Mouse (Mus musculus) C2C12 (cell line): Measurements from ENCODE around the gene Zfp109. TPM values are rescaled to one million over a fixed set of nuclear protein-coding genes. Genes with fewer than 3 reads are reported as not detected.
"Not testable (repeated sequence)": the region's sequence is repeated elsewhere in the genome, so short reads cannot be mapped to it uniquely, and the experiment has no call there.

Experiments used
- H3K27me3 ChIP-seq: one replicate; pipeline ENCODE4 v1.6.1; 2011; ENCODE audit not compliant: control insufficient read depth, insufficient read depth, insufficient read length
- H3K36me3 ChIP-seq: one replicate; pipeline ENCODE4 v1.6.1; 2011; ENCODE audit not compliant: control insufficient read depth, insufficient read depth
- H3K4me3 ChIP-seq: one replicate; pipeline ENCODE4 v1.5.1; 2011; ENCODE audit warnings: mild to moderate bottlenecking, control low read depth; ENCODE audit not compliant: poor library complexity, insufficient read depth, severe bottlenecking
- H3K79me2 ChIP-seq: one replicate; pipeline ENCODE4 v1.6.1; 2011; ENCODE audit not compliant: control insufficient read depth, insufficient read depth
- H3K79me3 ChIP-seq: one replicate; pipeline ENCODE4 v1.6.1; 2011; ENCODE audit warnings: low read depth, control low read depth
- H3ac ChIP-seq: one replicate; pipeline ENCODE3; 2011; ENCODE audit warnings: low read depth; ENCODE audit not compliant: control insufficient read depth, insufficient read length
- CEBPB ChIP-seq: IDR thresholded peaks from one replicate; pipeline ENCODE4 v1.6.1; 2011; ENCODE audit warnings: low read depth, mild to moderate bottlenecking, control low read depth, moderate library complexity
- CTCF ChIP-seq: IDR thresholded peaks from one replicate; pipeline ENCODE4 v1.5.1; 2011; ENCODE audit not compliant: control insufficient read depth, insufficient read depth, insufficient read length
- FOSL1 ChIP-seq: IDR thresholded peaks from one replicate; pipeline ENCODE4 v1.8.0; 2011; ENCODE audit warnings: mild to moderate bottlenecking, low read length; ENCODE audit not compliant: poor library complexity, insufficient read depth, severe bottlenecking
- MAX ChIP-seq: IDR thresholded peaks from one replicate; pipeline ENCODE4 v1.6.1; 2011; ENCODE audit warnings: mild to moderate bottlenecking, control low read depth
- MYOD1 ChIP-seq: IDR thresholded peaks from one replicate; pipeline ENCODE4 v1.6.1; 2011; ENCODE audit warnings: low read depth; ENCODE audit not compliant: control insufficient read depth, insufficient read length
- MYOG ChIP-seq: IDR thresholded peaks from one replicate; pipeline ENCODE4 v1.6.1; 2011; ENCODE audit not compliant: control insufficient read depth, insufficient read length; ENCODE audit errors: extremely low read depth
- USF1 ChIP-seq: IDR thresholded peaks from one replicate; pipeline ENCODE4 v1.6.1; 2011; ENCODE audit warnings: low read depth, mild to moderate bottlenecking, control low read depth, moderate library complexity
- long read RNA-seq, 2 experiments: library from polyadenylated mRNA; unstranded; transcript quantifications; one replicate each; pipeline ENCODE4 v2.0.0; 2019 to 2020
- polyA plus RNA-seq: library from polyadenylated mRNA; unstranded; fragments of >200 nt; fragmentation: generic; extraction: Trizol; gene quantifications from one replicate; pipeline ENCODE4 v1.2.1, GENCODE M21; 2012; ENCODE audit warnings: missing spikeins

Zfp109 gene
- polyA plus RNA-seq = 0.26 TPM
- long read RNA-seq, experiment 1 = 0 reads
- long read RNA-seq, experiment 2, partial matches to known transcripts = 0 of 4 reads
- long read RNA-seq, experiment 2, other reads (novel, unspliced or antisense) = 4 of 4 reads

DNA sequence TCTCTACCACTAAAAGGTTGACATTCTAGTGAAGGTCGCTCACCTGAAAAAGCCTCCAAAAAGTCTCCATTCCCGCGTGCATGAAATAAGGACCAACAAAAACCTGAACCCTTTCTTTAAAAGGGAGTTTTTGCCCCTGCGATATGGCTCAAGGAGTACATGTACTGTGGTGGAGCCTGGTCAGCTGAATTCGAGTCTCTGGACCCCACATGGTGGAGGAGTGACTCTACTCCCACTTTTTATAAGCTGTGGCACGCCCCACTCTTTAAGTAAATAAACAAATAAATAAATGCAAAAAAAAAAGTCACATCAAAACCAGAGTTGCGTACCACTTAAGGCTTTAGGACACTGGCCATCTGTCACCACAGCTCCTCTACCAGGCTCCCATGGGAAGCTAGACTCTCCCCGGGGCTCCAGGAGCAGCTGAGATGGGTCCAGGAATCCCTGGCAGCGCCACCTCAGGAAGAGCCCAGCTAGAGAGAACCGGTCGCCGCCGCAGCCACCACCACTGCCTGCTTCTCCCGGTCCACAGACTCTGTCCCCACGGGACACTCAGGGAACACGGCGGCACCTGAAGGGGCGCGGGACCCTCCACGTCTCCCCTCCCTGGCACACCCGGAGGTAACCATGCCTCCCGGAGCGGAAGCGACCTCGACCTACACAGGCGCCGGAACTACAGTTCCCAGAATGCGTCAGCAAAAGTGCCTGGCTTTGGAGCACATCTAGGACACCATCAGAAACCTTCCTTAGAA is at the start of gene Zfp109:
Gene Zfp109 (minus strand): TSS at position 521 of the 752 bp plus-strand sequence.
- H3K79me3 ChIP-seq = no peaks in the 10 kb centered on the region
- TF ChIP-seq USF1 = no peak
- no peak for TF ChIP-seq MAX
- TF ChIP-seq FOSL1 = no peak
- no peak for TF ChIP-seq CTCF
- no peak for TF ChIP-seq CEBPB
- no peak for TF ChIP-seq MYOG
- TF ChIP-seq MYOD1 = no peak
- no peaks in the 10 kb centered on the region for H3K36me3 ChIP-seq
- no peaks in the 10 kb centered on the region for H3K79me2 ChIP-seq
- no peaks in the 10 kb centered on the region for H3K27me3 ChIP-seq
- H3ac ChIP-seq = peak within 1 kb of the TSS; percentile 79
- H3K4me3 ChIP-seq = peak within 1 kb of the TSS; percentile 26

DNA sequence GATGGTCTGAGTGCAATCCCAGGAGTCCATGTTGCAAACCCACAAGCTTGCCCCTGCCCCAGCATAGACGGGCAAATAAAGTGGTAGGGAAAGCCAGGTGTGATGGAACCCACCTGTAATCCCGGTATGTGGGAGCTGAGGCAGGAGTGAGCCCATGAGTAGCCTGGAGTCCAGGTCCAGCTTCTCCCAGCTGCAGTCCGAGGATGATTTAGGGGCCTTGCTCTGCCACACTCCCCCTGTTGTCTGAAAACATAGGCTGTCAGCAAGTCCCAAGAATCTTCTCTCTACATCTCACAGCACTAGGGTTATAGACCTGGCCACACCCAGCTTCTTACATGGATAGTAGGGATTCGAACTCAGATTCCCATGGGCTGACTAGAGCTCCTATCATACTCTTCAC is 49.6 kb upstream of the Zfp109 start:
- H3K36me3 ChIP-seq = no peaks in the 10 kb centered on the region
- TF ChIP-seq FOSL1 (no peak), MYOG (no peak), MAX (no peak), CEBPB (no peak), CTCF (no peak), MYOD1 (no peak), USF1 (no peak)
- H3K79me3 ChIP-seq = no peaks in the 10 kb centered on the region
- no peak overlapping the region for H3ac ChIP-seq
- H3K79me2 ChIP-seq = no peaks in the 10 kb centered on the region
- H3K27me3 ChIP-seq = peaks cover 3% of the 10 kb centered on the region
- H3K4me3 ChIP-seq = no peak overlapping the region

DNA sequence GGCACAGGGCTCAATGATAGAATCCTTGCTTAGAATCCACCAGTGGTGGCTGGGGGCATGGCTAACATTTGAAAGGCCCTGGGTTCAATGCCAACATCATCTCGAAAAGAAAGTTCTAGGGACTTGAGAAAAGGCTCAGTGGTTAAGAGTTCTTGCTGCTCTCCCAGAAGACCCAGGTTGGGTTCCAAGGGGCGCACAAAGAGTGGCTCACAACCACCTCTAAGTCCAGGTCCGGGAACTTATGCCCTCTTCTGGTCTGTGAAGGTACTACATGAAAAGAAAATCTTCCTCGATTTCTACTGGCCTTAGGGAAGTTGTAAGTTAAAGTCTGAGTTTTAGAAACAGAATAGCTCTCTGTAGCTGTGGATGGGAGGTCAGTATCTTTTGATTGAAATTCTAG is 48.7 kb upstream of the Zfp109 start:
- peaks cover 3% of the 10 kb centered on the region for H3K27me3 ChIP-seq
- TF ChIP-seq MYOG (no peak), FOSL1 (no peak), MYOD1 (no peak), MAX (no peak), CEBPB (no peak), CTCF (no peak), USF1 (no peak)
- H3ac ChIP-seq = no peak overlapping the region
- H3K36me3 ChIP-seq = no peaks in the 10 kb centered on the region
- no peaks in the 10 kb centered on the region for H3K79me3 ChIP-seq
- H3K79me2 ChIP-seq = no peaks in the 10 kb centered on the region
- H3K4me3 ChIP-seq = no peak overlapping the region

DNA sequence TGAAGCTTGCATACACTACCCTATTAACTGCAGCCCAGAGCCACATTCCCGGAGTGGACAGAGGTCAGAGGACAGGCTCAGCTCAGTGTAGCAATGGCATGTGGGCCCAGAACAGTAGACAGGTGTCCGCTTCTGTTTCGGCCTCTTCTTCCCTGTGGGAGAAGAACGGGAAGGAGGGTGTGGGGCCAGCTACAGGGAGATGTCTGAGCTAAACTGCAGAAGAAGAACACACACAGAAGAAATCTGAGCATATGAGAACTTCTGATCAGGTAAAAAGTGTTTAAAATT is 43.4 kb upstream of the Zfp109 start:
- Histone ChIP-seq H3K79me3 (no peaks in the 10 kb centered on the region), H3K27me3 (peaks cover 9% of the 10 kb centered on the region), H3K36me3 (no peaks in the 10 kb centered on the region), H3K79me2 (no peaks in the 10 kb centered on the region), H3K4me3 (no peak overlapping the region), H3ac (no peak overlapping the region)
- TF ChIP-seq FOSL1 (no peak), CEBPB (no peak), MAX (no peak), USF1 (no peak), CTCF (no peak), MYOD1 (no peak), MYOG (no peak)

DNA sequence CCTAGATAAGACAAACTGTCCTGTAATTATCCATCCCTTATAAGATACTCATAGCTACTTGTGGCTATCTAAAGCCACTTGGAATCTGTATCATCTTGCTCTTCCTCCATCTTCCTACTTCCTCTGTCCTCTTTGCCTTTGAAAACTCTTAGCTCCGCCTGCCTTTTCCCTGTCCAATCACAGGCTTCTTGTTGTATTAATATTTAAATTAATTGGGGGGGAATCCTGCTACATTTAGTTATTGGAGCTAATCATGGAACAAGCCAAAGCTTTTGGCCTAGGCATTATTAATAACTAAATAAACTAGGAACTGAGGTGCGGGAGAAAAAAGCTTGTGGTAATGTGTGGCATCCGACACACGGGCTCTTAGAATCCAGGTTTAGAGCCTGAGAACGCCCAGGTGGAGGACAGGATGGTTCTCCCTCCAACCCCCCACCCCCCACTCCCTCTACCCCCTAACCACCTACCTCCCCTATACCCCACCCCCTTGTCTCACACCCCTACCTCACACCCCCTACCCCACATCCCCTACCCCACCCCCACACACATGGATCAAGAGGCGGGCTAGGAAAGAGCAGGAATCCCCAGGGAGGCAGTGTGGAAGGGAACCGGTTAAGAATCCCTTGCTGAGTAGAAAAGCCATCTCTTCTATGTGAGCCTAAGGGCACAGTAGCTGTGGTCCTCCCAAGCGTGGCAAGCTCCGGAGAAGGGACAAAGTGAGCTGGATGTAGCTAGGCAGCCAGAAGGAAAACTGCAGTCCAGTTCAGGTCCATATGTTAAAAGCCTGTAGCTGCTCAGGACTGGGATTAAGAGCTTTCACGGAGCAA is 42.9 kb upstream of the Zfp109 start:
- no peak overlapping the region for H3K4me3 ChIP-seq
- H3K27me3 ChIP-seq = peaks cover 9% of the 10 kb centered on the region
- no peaks in the 10 kb centered on the region for H3K79me2 ChIP-seq
- H3ac ChIP-seq = no peak overlapping the region
- TF ChIP-seq MAX (no peak), USF1 (no peak), CEBPB (no peak), CTCF (no peak), MYOD1 (no peak), MYOG (no peak), FOSL1 (no peak)
- H3K36me3 ChIP-seq = no peaks in the 10 kb centered on the region
- no peaks in the 10 kb centered on the region for H3K79me3 ChIP-seq

DNA sequence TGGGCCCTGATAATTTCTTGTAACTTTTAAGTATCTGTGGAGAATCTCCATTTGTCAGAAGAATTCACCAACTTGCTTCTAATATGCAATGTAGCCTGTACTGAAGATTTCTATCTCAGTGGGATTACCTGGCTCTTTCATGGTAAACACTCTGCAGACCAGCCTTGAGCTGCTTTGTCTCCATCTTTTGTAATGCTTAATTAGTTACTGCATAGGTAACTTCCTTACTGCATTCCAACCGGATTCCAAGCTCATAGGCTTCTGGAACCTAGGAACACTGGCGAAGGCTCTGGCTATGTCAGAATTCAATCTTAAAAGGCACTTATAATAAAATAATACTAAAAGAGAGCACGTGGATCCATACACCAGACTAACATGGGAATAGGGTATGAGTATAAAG is 41.4 kb upstream of the Zfp109 start:
- H3K36me3 ChIP-seq, H3K79me3 ChIP-seq, H3K4me3 ChIP-seq, H3K27me3 ChIP-seq, H3ac ChIP-seq, H3K79me2 ChIP-seq: not testable (repeated sequence)
